Mouse (Mus musculus) hindbrain, embryonic 10.5 days (tissue): ENCODE measurements around the gene Fgfr4. TPM values are rescaled to one million over a fixed set of nuclear protein-coding genes. Genes with fewer than 3 reads are reported as not detected.

Experiments used
- polyA plus RNA-seq: library from polyadenylated mRNA; unstranded; fragments of >200 nt; fragmentation: Nextera tagmentation; extraction: Ambion mirVana; gene quantifications from 2 replicates; pipeline ENCODE4 v1.2.1, GENCODE M21; 2016

Fgfr4 gene
- polyA plus RNA-seq, 1 experiment from 2014 or later = 1.3 TPM

Other genes starting within 250 kb of the Fgfr4 start
- 2.0 and 4.4 TPM in 2 replicates for gene Unc5a, start 203.2 kb upstream of the Fgfr4 start, polyA plus RNA-seq
- 0.55 and 0.85 TPM in 2 replicates for gene Hk3, start 131.3 kb upstream of the Fgfr4 start, polyA plus RNA-seq
- gene Uimc1, start 52.3 kb upstream of the Fgfr4 start, polyA plus RNA-seq = 18.6 and 22.6 TPM in 2 replicates
- gene Zfp346, start 47.3 kb upstream of the Fgfr4 start, polyA plus RNA-seq = 23.5 and 24.9 TPM in 2 replicates
- gene Gm17617, start 19.1 kb upstream of the Fgfr4 start, polyA plus RNA-seq = not detected in 2 replicates
- 69.3 and 73.9 TPM in 2 replicates for gene Nsd1, start 57.1 kb downstream of the Fgfr4 start, polyA plus RNA-seq
- 510 and 522 TPM in 2 replicates for gene Prelid1, start 167.9 kb downstream of the Fgfr4 start, polyA plus RNA-seq
- 80.9 and 83.7 TPM in 2 replicates for gene Rab24, start 169.3 kb downstream of the Fgfr4 start, polyA plus RNA-seq
- 25.2 and 33.7 TPM in 2 replicates for gene Mxd3, start 177.2 kb downstream of the Fgfr4 start, polyA plus RNA-seq
- gene Lman2, start 210.1 kb downstream of the Fgfr4 start, polyA plus RNA-seq = 95.2 and 107 TPM in 2 replicates
- 0.44 and 0.68 TPM in 2 replicates for gene Rgs14, start 217.1 kb downstream of the Fgfr4 start, polyA plus RNA-seq
- gene Slc34a1, start 245.5 kb downstream of the Fgfr4 start, polyA plus RNA-seq = 0.22 TPM in 1 of 2 replicates, not detected in the other